Comparison of ENCODE assay signal across 8 mouse cellular contexts in genomic region chr19:22884357-22884756, GRCm38 (mm10).
DNase-seq lines count a peak whose midpoint lies in the region; ATAC-seq and TF ChIP-seq lines count a peak whose summit lies in the region.

No protein-coding gene starts in this region.

- no peak for ATAC-seq in lung, postnatal 0 days
- ATAC-seq in limb, embryonic 11.5 days (ENCODE audit: insufficient number of reproducible peaks, low FRiP score, low TSS enrichment, low read depth) = no peak
- ATAC-seq in stomach, embryonic 16.5 days (ENCODE audit: insufficient read depth, low FRiP score) = no peak

- no peak for TF ChIP-seq EP300 in lung, postnatal 0 days (IDR thresholded peaks at IDR 0.05)

- H3K27me3 ChIP-seq in lung, postnatal 0 days (replicated peaks; ENCODE audit: insufficient read depth, low read length) = no peaks in the 10 kb centered on the region
- no peaks in the 10 kb centered on the region for H3K27me3 ChIP-seq in limb, embryonic 11.5 days (ENCODE audit: control insufficient read depth, insufficient read depth, low read length)
- no peaks in the 10 kb centered on the region for H3K27me3 ChIP-seq in stomach, embryonic 16.5 days (ENCODE audit: control insufficient read depth, insufficient read depth, low read length)

- no peak overlapping the region for H3K27ac ChIP-seq in lung, postnatal 0 days (ENCODE audit: low read length)
- no peak overlapping the region for H3K27ac ChIP-seq in limb, embryonic 11.5 days (replicated peaks; ENCODE audit: low read depth, low read length)
- H3K27ac ChIP-seq in stomach, embryonic 16.5 days (ENCODE audit: low read length) = no peak overlapping the region

- no peak overlapping the region for H3K9ac ChIP-seq in lung, postnatal 0 days (replicated peaks; ENCODE audit: low read depth)
- no peak overlapping the region for H3K9ac ChIP-seq in limb, embryonic 11.5 days (ENCODE audit: low read length)
- no peak overlapping the region for H3K9ac ChIP-seq in stomach, embryonic 16.5 days (ENCODE audit: low read length)

- no peaks in the 10 kb centered on the region for H3K9me3 ChIP-seq in lung, postnatal 0 days (ENCODE audit: low read length)
- no peaks in the 10 kb centered on the region for H3K9me3 ChIP-seq in limb, embryonic 11.5 days (ENCODE audit: control insufficient read depth, low read length)
- H3K9me3 ChIP-seq in stomach, embryonic 16.5 days (replicated peaks; ENCODE audit: control insufficient read depth, low read length) = no peaks in the 10 kb centered on the region

- H3K4me1 ChIP-seq in lung, postnatal 0 days (ENCODE audit: insufficient read depth, low read depth, low read length) = no peaks in the 10 kb centered on the region
- H3K4me1 ChIP-seq in limb, embryonic 11.5 days (ENCODE audit: control insufficient read depth, insufficient read depth, low read length) = no peaks in the 10 kb centered on the region
- no peaks in the 10 kb centered on the region for H3K4me1 ChIP-seq in stomach, embryonic 16.5 days (ENCODE audit: control insufficient read depth, insufficient read depth, low read length)

- no peak overlapping the region for H3K4me3 ChIP-seq in lung, postnatal 0 days (ENCODE audit: low read depth, low read length)
- no peak overlapping the region for H3K4me3 ChIP-seq in limb, embryonic 11.5 days (ENCODE audit: low read depth, low read length)
- H3K4me3 ChIP-seq in stomach, embryonic 16.5 days (replicated peaks; ENCODE audit: low read length) = no peak overlapping the region

- TF ChIP-seq CTCF in lung, postnatal 0 days (IDR thresholded peaks at IDR 0.05) = no peak

- WGBS in lung, postnatal 0 days = 44% methylated on average over 11 of the region's 11 CpGs
- WGBS in limb, embryonic 11.5 days = 51% methylated on average over 11 of the region's 11 CpGs
- 48% methylated on average over 11 of the region's 11 CpGs for WGBS in stomach, embryonic 16.5 days

- no peaks in the 10 kb centered on the region for H3K36me3 ChIP-seq in lung, postnatal 0 days (ENCODE audit: insufficient read depth, low read length)
- H3K36me3 ChIP-seq in limb, embryonic 11.5 days (ENCODE audit: control insufficient read depth, insufficient read depth, low read length) = no peaks in the 10 kb centered on the region
- no peaks in the 10 kb centered on the region for H3K36me3 ChIP-seq in stomach, embryonic 16.5 days (ENCODE audit: control insufficient read depth, insufficient read depth, low read length)

- DNase-seq in adrenal gland, adult 2 months = peak; percentile 10
- no peak for DNase-seq in adrenal gland, adult 8-10 months
- DNase-seq in lung, postnatal 0 days (ENCODE audit: low spot score) = peak; percentile 22
- no peak for DNase-seq in lung, postnatal 10 days
- DNase-seq in heart, postnatal 4 days = peak; percentile 17
- DNase-seq in limb, embryonic 11.5 days (ENCODE audit: low spot score) = peak; percentile 32
- no peak for DNase-seq in spleen, adult 12 weeks (ENCODE audit: low spot score)

- H3K4me2 ChIP-seq in lung, postnatal 0 days (replicated peaks; ENCODE audit: low read depth, low read length) = peak overlapping the region; percentile 30; the same call in 1 of the 2 replicates
- no peak overlapping the region for H3K4me2 ChIP-seq in limb, embryonic 11.5 days (ENCODE audit: low read depth, severe bottlenecking)
- H3K4me2 ChIP-seq in stomach, embryonic 16.5 days (ENCODE audit: low read depth, low read length) = peak overlapping the region; percentile 47

Comparison
In these comparisons a context has a peak if more than half of its experiments do, and no peak if none do; other contexts are left out.
1. DNase-seq: peak in adrenal gland, adult 2 months (single experiment), lung, postnatal 0 days (single experiment), heart, postnatal 4 days (single experiment) and limb, embryonic 11.5 days (single experiment); none in adrenal gland, adult 8-10 months (single experiment), lung, postnatal 10 days (single experiment) and spleen, adult 12 weeks (single experiment).